Mouse (Mus musculus) C2C12 (cell line): ENCODE measurements at regions not wholly inside any gene's neighbourhood (a gene's known extent, or its start where the extent isn't known, plus 50 kb on each side); places are given as distances from the start of the nearest gene placed in this dataset.

Experiments used
- CTCF ChIP-seq: IDR thresholded peaks from one replicate; pipeline ENCODE4 v1.5.1; 2011; ENCODE audit not compliant: control insufficient read depth, insufficient read depth, insufficient read length
- MAX ChIP-seq: IDR thresholded peaks from one replicate; pipeline ENCODE4 v1.6.1; 2011; ENCODE audit warnings: mild to moderate bottlenecking, control low read depth

GRCm38 (mm10) chr11:17708769-17709168 is 244.9 kb downstream of the Etaa1 start:
- TF ChIP-seq CTCF (no peak), MAX (no peak)
